Mouse (Mus musculus) CD4-positive helper T cell, adult 2 months (primary cell): Measurements from ENCODE around the gene Vmn1r192.
"Not testable (repeated sequence)": the region's sequence is repeated elsewhere in the genome, so short reads cannot be mapped to it uniquely, and the experiment has no call there.

Source experiments
- DNase-seq: peaks from one replicate; pipeline ENCODE4 v3.0.0-alpha.2; 2012; ENCODE audit warnings: low read depth, missing footprints, low spot score

Vmn1r192 gene

DNA sequence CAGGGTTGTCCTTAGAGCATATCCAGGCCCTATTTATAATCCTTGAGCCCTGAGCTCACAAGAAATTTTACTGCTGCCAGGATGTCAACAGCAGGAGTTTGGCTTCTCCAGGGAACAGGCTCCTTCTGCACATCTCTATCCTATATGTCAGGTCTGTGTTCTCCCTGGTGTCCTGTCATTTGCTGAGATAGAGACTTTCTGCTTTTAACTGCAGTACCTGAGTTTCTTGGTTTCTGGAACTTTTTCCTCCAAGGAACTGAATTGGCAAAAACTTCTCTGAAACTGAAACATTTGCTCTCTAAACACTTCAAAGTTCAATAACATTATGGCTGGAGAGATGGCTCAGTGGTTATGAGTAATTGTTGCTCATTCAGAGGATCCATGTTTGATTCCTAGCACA lies at the start of gene Vmn1r192:
TSS of gene Vmn1r192 (minus strand) at position 101 of the 400 bp plus-strand sequence.
- no peak for DNase-seq

DNA sequence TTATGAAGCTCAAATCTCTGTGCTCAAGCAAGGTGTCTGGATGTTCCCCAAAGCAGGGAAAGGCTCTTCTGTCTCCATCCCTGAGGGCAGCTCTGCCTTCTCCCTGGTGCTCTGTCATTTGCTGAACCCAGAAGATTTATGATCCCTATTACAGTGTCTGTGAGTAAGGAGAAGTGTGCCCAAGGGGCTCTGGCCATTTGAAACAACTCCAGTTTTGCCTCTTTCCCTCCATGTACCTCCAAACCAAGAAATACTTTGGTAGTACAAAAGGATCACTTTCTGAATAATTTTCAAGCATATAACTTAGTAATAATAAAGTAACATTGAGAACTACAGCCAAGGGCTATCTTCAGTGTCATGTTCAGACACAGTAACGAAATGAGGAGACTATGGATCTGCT lies 32.1 kb upstream of the Vmn1r192 start, which contains the start of gene Vmn1r193:
TSS of gene Vmn1r193 (minus strand) at position 101 of the 400 bp plus-strand sequence.
- not testable (repeated sequence) for DNase-seq

DNA sequence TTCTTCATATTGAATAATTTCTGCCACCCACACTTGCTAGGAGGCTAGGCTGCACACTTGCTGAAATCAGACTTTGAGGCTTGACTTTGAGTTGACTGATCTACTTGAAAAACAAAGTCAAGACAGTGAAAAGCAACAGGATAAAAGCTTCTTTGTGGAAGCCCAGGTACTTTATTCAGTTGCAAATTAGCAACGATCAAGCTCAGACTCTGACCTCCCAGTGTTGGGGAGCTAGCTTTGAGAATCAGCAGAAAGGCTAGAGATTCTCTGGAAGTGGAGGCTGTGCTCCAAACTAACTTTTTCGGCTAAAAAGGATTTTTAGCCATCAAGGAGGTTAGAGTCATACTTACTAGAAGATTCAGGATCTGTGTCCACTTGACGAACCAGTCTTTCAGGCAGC lies 1.8 kb upstream of the Vmn1r192 start:
- DNase-seq = not testable (repeated sequence)

DNA sequence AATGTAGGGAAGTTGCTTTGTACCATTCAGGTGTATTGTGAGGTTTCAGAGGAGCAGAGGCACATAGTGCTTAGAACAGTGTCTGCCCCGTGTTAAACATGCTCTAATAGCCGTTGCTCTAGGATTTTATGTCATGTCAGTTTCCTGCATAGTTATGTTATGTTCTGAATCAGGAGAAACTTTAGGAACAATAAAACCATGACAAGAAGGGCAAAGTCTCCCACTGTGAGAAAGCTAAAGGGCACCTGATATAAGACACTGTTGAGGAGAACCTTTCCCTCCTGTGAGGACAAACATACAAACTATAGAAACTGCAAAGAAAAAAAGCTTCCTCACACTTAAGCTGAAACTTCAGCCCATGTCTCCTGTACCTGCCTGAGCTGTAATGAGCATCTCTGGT lies 556 bp downstream of the Vmn1r192 start:
- DNase-seq = no peak

DNA sequence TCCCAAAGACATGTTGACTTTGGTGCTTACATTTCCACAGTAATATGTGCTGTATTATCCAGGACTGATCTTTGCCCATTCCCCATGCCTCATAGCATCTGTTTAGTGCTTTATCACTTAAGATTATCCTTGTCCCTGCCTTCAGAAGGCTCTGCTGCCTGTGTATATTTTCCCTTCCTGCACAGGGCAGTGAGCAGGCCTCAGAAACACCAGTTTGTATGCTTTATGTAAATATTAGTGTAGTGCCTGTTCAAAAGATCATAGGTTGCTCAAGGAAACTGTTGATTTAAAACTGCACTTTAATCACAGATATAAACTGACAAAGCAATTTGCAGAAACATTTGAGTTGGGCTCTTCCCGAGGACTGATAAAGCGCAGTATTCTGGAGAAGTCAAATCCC lies 1.6 kb downstream of the Vmn1r192 start:
- DNase-seq = no peak

DNA sequence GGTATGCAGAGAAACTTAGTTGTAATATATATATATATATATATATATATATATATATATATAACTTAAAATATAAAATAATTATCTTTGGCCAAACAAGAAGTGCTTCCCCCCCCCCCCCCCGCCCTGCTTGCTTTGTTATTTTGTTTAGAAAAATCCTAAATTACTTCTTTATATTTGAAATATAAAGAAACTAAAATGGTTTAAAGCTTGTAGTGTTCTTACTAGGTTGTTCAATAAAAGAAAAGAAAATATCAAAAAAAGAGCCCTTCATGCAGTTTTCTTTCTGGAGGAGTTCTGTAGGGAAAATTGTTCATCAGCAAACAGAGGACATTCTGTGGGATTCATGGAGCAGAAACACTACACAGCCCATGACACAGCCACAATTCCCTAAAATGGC lies 7.1 kb downstream of the Vmn1r192 start, which contains the start of gene Vmn1r191:
TSS of gene Vmn1r191 (minus strand) at position 101 of the 400 bp plus-strand sequence.
- DNase-seq = no peak

DNA sequence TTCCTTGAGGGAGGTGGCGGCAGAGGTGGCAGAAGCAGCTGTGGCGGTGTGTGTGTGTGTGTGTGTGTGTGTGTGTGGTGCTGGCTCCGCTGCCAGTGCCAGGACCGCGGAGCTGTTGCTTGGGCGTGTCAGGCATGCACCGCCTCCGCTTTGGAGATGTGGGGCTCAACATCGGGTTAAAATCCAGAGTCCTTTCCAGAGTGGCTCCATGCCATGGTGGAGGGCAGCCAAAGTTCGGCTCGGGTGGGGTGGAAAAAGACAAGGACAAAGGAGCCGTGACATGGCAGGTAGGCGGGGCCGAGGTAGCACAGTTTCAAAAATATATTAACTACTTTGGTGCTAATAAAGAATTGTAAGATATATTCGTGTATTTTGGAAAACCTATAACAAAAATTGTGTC lies 22.5 kb downstream of the Vmn1r192 start:
- no peak for DNase-seq

DNA sequence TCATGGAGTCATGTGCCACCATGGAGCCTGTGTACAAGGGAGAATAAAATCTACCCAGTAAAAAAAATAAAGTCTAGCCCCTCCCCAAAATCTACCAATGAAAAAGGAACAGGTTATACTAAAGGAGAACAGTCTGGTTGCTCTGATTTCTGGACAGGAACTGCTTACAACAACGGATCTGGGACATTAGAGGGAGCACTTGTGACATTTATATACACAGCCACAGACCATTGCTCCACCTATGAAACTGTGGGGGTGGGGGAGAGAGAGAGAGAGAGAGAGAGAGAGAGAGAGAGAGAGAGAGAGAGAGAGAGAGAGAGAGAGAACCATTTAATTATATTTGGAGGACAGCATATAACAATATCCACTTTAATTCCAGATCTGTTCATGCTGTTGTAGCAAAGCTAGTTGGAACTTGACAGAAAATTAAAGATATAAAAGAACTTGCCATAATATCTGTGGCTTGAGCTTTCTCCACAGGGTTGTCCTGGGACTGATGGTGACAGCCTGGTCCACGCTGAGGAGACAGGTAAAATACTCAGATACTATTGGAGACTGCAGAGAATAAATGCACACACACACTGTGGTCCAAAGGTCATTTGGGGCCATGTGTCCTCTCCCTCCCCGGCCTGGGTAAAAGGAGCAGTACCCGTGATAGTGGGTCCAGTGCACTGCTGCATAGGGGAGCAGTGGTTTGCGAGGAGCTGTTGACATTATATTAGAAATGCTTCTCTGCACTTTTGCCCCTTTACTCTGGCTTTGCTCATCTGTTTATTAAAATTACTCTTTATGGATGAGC lies 54.2 kb downstream of the Vmn1r192 start:
- not testable (repeated sequence) for DNase-seq
